Mouse (Mus musculus): Measurements from ENCODE around the gene Dhtkd1.
"Not testable (repeated sequence)": the region's sequence is repeated elsewhere in the genome, so short reads cannot be mapped to it uniquely, and the experiment has no call there.

Gene Dhtkd1

DNA sequence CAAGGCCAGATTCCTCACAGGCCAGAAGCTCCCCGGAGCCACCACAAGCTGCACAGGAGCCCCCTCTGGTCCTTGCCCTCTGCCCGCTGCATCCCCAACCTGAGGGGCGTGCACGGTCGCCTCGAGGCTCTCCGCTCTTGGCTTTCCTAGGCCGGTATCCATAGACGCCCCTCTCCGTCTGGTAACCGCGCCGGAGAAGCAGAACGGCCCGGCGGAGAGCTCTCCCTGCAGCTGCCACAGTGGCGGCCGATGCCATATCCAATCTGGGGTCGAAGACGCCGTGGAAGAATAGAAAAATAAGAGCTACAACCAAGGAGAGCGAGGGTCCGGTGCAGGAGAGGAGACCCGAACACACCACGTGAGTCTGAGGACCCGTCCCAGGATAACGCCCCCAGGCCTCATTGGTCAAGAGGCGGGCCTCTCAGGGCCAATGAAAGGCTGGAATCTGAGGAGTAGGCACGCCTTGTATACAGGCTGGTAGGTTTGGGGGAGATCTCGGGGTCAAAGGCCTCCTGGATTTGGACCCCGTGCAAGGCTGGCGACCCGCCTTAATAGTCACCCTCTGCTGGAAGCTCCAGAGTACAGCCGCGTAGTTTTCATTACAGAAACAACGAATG is at the start of gene Dhtkd1:
Gene Dhtkd1, minus strand, starts transcription at position 377 of the 617 bp plus-strand sequence.
- DNase-seq (ENCODE audit: low read depth, low spot score): peak; percentile 84

GRCm38 (mm10) chr2:5977532-5977931 is 34.9 kb upstream of the Dhtkd1 start:
- no peak for DNase-seq (ENCODE audit: low read depth, low spot score)

DNA sequence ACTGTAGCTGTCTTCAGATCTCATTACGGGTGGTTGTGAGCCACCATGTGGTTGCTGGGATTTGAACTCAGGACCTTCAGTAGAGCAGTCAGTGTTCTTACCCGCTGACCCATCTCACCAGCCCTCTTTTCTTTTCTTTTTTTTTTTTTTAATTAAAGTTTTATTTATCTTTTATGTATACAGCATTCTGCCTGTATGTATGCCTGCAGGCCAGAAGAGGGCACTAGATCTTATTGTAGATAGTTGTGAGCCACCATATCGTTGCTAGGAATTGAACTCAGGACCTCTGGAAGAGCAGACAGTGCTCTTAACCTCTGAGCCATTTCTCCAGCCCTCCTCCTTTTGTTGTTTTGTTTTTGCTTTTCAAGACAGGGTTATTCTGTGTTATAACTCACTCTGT is 28.0 kb upstream of the Dhtkd1 start:
- DNase-seq (ENCODE audit: low read depth, low spot score): not testable (repeated sequence)

DNA sequence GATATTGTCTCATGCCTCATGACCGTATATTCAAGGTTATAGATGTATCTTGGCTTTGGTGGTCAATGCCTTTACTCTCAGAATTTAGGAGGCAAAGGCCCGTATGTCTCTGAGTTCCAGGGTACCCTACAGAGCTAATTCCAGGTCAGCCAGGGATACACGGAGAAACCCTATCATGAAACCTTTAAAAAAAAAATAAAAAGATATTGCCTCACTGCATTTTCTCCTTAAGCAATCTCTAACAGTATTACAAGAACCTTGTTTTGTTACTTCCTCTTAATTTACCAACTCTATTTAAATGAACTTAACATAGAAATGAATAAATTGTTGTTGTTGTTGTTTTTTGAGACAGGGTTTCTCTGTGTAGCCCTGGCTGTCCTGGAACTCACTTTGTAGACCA is 23.4 kb upstream of the Dhtkd1 start:
- no peak for DNase-seq (ENCODE audit: low read depth, low spot score)

- DNase-seq (ENCODE audit: low read depth, low spot score): not testable (repeated sequence)
Measured at GRCm38 (mm10) chr2:5963729-5964128, 21.1 kb upstream of the Dhtkd1 start.

DNA sequence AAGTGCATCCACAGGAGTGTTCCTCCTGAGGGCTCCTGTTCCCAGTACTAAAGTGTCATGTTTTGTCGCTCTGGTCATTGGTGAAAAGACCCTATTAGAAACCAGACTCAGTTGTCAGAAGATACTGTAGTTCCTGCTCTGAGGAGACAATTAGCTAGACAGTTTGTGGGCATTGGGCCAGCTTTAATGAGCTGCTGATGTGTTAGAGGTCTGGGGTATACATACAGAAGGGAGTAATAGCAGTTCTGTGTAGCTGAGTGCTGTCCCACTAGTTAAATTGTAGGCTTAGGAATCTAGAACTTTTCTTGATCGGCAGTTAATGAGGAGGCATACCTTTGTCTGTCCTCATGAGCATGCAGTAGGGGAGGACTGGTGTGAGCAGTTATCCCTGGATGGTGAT is 19.7 kb upstream of the Dhtkd1 start:
- DNase-seq (ENCODE audit: low read depth, low spot score): no peak

- no peak for DNase-seq (ENCODE audit: low read depth, low spot score)
Measured at GRCm38 (mm10) chr2:5957705-5958104, 15.1 kb upstream of the Dhtkd1 start.

- DNase-seq (ENCODE audit: low read depth, low spot score): peak; percentile 24
Measured at GRCm38 (mm10) chr2:5951621-5952211, 9.1 kb upstream of the Dhtkd1 start.

- peak; percentile 99 for DNase-seq (ENCODE audit: low read depth, low spot score)
Measured at GRCm38 (mm10) chr2:5950766-5951595, 8.4 kb upstream of the Dhtkd1 start, which contains the start of gene Upf2. Gene Upf2, plus strand, starts transcription at chr2:5951469.

DNA sequence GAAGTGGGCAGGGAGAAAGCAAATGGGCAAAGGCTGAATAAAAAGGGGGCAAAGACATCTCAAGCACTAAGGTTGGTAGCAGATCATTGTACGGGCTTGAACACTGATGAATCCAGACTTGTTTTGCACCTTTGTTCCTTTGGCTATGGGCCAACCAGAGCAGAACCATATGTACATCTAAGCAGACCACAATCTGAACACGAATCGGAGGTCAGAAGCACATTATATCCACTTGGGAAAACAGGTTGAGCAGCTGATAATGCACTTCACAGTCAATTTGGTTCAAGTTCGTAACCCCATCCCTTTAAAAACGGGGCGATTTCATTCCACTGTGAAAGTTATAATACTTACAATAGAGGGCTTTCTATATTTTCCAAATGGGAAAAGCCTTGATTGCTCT is 7.7 kb upstream of the Dhtkd1 start:
- DNase-seq (ENCODE audit: low read depth, low spot score): peak; percentile 59

DNA sequence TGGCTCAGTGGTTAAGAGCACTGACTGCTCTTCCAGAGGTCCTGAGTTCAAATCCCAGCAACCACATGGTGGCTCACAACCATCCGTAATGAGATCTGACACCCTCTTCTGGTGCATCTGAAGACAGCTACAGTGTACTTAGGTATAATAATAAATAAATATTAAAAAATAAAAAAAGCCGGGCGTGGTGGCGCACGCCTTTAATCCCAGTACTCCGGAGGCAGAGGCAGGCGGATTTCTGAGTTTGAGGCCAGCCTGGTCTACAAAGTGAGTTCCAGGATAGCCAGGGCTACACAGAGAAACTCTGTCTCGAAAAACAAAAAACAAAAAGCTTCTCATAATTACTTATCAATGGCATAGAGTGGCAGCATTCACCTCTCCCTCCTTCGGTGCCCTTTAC is 7.2 kb upstream of the Dhtkd1 start:
- DNase-seq (ENCODE audit: low read depth, low spot score): not testable (repeated sequence)

GRCm38 (mm10) chr2:5948964-5949363 is 6.4 kb upstream of the Dhtkd1 start:
- no peak for DNase-seq (ENCODE audit: low read depth, low spot score)

- DNase-seq (ENCODE audit: low read depth, low spot score): no peak
Measured at GRCm38 (mm10) chr2:5946876-5947275, 4.3 kb upstream of the Dhtkd1 start.

DNA sequence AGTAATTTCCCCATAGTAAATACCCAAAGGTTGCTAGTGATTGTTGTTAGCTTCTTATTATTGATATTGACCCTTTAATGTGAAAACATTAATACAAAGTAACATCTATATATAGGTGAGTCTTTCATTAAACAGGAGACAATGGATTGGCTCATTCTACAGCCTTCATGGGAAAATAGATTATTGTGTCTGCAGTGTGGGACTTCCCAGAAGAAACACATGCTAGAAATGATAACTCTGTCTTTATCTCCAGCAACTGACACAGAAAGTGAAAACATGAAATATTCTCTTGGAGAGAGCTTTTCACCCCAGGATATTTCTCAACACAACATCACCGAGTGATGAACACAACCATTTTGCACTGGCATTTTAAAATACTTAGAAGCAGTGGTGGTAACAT is 3.0 kb upstream of the Dhtkd1 start:
- DNase-seq (ENCODE audit: low read depth, low spot score): no peak

DNA sequence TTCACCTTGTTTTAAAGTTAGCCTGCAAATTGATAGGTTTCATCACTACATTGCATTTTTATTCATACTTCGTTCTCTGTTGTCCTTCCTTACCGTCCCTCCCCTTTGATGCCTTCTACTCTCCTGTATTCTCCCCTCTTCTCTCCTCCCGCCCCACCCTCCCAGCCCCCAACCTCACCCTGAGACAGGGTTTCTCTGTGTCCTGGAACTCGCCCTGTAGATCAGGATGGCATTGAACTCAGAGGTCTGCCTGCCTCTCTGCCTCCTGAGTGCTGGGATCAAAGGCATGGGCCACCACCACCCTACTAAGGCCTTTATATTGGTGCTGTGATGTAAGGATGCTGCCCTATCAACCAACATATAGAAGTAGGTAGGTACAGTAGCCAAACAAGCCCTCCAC is 479 bp upstream of the Dhtkd1 start:
- DNase-seq (ENCODE audit: low read depth, low spot score): no peak

GRCm38 (mm10) chr2:5941861-5942415 is 654 bp downstream of the Dhtkd1 start:
- peak; percentile 11 for DNase-seq (ENCODE audit: low read depth, low spot score)

GRCm38 (mm10) chr2:5940936-5941335 is 1.7 kb downstream of the Dhtkd1 start:
- DNase-seq (ENCODE audit: low read depth, low spot score): no peak

DNA sequence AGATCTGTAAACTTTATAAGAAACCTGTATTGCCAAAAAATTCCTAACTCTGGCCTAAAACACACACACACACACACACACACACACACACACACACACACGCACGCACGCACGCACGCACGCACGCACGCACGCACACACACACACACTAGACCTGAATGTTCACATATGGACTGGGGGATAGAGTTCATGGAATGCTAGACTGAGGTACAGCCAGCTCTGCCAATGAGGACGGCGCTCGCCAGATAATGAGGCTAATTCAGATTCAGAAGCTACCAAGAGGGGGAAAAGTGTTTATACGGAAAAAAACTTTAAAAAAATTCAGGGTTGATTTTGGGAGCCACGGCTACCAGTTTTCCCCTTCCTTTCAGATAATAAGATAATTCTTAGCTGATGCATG is 2.7 kb downstream of the Dhtkd1 start:
- DNase-seq (ENCODE audit: low read depth, low spot score): no peak

GRCm38 (mm10) chr2:5939319-5939718 is 3.3 kb downstream of the Dhtkd1 start:
- DNase-seq (ENCODE audit: low read depth, low spot score): no peak

GRCm38 (mm10) chr2:5936550-5936949 is 6.0 kb downstream of the Dhtkd1 start:
- DNase-seq (ENCODE audit: low read depth, low spot score): no peak

DNA sequence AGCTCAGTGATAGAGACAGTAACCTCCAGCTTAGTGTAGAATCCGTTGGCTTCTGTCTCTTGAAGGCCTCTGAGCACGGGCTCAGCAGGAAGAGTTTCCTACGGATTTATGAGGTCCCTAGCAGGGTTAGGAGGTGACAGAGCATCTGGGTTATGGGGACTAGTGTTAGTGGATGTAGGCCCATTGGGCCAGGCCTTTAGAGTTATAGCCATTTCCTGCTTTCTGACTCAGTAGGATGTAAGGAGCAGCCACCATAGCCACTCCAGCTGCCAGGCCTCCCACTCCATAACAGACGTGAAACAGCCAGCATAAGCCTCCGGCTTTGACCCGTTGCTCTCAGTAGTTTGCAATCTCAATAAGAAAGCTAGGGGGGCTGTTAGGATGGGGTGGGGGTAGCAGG is 6.5 kb downstream of the Dhtkd1 start:
- DNase-seq (ENCODE audit: low read depth, low spot score): no peak

- no peak for DNase-seq (ENCODE audit: low read depth, low spot score)
Measured at GRCm38 (mm10) chr2:5934936-5935335, 7.7 kb downstream of the Dhtkd1 start.

Measured in brain, adult 2 months (tissue).